Mouse (Mus musculus): Measurements from ENCODE around the gene Sdf4.

The Sdf4 gene

GRCm38 (mm10) chr4:156013637-156014036 lies 21.0 kb downstream of the Sdf4 start, which contains the start of gene Tnfrsf4:
TSS of gene Tnfrsf4 (plus strand) at chr4:156013843.
- no peak for DNase-seq

GRCm38 (mm10) chr4:156014436-156014835 lies 21.8 kb downstream of the Sdf4 start:
- DNase-seq: no peak

DNA sequence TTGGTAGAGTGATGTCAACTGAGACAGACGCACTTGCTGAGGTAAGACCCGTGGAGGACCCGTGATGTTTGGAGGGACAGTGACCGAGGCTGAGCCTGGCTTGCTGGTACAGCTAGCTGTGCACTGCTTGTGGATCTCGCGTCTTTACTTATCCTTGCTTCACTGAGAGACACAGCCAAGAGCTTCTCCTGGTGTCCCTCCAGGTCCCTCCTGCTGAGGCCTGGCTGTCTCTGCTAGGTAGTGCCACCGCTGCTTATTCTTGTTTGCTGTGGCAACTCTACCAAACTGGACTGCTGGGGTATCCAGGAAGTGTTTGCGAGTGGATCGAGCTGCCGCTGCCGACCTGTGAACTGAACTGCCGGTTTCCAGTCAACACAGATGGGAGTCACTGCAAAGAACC lies 27.1 kb downstream of the Sdf4 start:
- no peak for DNase-seq

GRCm38 (mm10) chr4:156021381-156021780 lies 28.7 kb downstream of the Sdf4 start:
- DNase-seq: no peak

GRCm38 (mm10) chr4:156021942-156022419 lies 29.3 kb downstream of the Sdf4 start:
- no peak for DNase-seq

GRCm38 (mm10) chr4:156023520-156023919 lies 30.8 kb downstream of the Sdf4 start:
- DNase-seq: no peak

GRCm38 (mm10) chr4:156024184-156024583 lies 31.5 kb downstream of the Sdf4 start:
- no peak for DNase-seq

GRCm38 (mm10) chr4:156026013-156026412 lies 33.3 kb downstream of the Sdf4 start, which contains the start of gene Tnfrsf18:
TSS of gene Tnfrsf18 (plus strand) at chr4:156026164.
- peak; percentile 61 for DNase-seq

GRCm38 (mm10) chr4:156028580-156028979 lies 35.9 kb downstream of the Sdf4 start:
- DNase-seq: no peak

- no peak for DNase-seq
Measured at GRCm38 (mm10) chr4:156030651-156031118, 38.0 kb downstream of the Sdf4 start.

DNA sequence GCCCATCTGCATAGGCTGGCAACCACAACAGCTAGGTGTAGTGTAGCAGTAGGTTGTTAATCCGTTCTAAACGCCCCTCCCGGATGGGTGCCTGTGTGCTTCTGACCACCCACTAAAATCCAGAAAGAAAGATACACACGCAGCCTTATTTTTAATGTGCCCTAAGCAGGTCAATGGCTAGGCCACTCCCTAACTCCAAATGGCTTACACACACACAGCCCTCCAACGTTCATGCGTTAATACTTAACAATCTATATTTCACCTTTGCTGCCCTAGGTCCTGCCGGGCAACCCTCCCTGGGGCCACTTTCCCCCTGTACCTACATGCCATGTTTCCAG lies 38.6 kb downstream of the Sdf4 start:
- DNase-seq: no peak

DNA sequence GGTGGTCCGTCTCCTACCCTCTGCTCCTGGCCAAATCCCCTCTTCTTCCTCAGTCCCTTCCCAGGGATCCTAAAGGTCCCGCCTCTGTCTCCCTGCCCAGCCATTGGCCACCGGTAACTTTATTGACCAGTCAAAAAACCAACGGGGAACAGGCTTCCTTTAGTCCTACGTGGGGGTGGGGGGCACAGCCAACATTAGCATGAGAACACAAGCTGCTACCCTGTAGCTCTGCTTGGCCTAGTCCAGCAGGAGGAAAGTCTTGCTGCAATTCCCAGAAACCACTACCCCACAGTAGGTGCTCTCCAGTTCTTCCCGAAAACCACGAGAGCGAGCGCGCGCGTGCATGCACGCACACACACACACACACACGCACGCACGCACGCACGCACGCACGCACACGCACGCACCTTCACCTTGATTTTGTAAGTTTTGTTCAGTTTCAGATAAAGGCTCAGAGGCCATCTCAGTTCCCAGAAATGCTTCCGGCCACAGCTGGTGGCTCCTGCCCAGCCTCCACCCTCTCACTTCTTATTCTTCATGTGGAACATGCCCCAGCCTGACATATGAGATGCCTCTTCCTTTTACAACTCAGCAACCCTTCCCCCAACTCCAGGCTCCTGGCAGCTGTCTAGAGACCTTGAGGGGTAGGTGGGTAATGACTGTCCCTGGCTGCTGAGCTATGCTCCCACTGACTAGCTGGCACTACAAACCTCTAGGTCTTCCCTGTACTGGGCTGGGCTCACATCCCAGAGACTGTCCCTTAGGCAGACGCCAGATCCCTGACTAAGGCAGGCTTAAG lies 39.1 kb downstream of the Sdf4 start:
- DNase-seq: peak; percentile 78

DNA sequence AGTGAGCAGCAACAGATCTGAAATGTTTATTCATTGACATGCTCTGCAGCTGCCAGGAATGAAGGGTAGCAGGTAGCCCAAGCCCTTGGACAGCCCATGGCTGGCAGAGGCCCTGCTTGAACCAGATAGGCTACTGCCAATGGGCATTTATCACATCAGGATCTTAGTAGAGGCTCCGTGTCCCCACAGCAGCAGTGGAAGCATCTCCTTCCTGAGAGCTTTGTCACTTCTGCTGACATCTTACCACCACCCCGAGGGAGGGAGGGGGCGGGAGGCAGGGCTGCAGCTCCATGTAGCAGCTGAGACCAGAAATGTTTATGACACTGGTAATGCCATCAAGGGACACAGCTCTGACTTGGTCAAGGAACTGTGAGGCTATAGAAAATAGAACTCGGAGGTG lies 40.2 kb downstream of the Sdf4 start:
- DNase-seq: no peak

DNA sequence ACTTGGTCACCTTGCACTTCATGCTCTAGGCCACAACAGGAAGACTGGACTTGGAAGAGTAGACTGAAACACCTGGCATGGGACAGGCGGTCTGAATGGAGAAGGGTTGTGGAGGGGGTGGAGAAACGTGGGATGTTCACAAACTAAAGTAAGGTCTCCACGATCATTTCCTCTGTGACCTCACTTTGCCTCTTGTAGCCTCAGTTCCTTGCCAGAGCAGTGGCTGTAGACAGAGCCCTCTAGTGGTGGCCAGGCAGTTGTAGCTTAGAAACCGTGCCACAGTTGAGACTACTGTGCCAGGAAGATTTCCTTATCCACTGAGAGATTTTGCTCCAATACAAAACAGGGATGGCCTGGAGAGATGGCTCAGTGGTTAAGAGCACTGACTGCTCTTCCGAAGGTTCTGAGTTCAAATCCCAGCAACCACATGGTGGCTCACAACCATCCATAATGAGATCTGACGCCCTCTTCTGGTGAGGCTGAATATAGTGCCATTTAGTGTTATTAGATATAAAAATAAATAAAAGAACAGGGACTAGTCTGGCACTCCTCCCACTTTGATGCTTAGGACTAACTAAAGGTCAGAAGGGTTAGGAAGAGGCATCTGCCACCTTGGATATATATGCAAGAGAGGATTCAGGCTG lies 40.9 kb downstream of the Sdf4 start:
- peak; percentile 55 for DNase-seq

- DNase-seq: no peak
Measured at GRCm38 (mm10) chr4:156034301-156034700, 41.6 kb downstream of the Sdf4 start.

- no peak for DNase-seq
Measured at GRCm38 (mm10) chr4:156034901-156035300, 42.2 kb downstream of the Sdf4 start.

DNA sequence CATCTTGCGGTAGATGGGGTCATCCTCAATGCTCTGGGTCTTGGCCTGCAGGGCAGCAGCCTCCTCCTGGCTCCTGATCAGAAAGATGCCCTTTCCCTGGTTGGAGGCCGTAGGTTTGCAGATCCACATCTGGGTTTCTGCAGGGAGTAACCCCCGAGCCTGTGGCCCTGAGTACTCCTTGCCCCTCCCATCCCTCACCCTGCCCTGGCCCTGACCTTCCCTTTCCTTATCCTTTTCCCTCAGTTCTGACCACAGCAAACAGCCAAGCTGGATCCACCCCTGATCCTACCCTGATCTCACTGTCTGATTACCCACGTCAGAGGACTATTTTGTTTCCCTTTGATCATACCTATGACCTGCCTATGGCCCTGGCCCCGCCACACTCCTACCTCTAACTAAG lies 52.1 kb downstream of the Sdf4 start:
- no peak for DNase-seq

DNA sequence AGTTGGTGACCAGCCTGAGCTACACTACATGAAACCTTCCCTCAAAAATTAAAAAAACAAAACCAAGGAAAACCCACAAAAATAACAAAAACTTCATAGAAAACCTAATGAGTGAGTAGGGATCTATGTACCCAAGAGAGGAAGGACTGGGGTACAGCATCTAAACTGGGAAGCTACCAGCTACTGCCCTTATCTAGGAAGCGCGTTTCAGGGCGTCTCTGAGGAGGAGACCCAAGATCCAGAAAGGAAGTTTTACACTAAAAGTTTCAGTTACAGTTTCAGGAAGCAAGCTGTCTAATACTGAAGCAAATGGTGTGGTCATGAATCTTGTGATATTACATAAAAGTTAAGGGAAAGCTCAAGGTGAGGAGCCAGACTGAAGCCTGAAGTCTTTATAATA lies 57.1 kb downstream of the Sdf4 start:
- DNase-seq: no peak

DNA sequence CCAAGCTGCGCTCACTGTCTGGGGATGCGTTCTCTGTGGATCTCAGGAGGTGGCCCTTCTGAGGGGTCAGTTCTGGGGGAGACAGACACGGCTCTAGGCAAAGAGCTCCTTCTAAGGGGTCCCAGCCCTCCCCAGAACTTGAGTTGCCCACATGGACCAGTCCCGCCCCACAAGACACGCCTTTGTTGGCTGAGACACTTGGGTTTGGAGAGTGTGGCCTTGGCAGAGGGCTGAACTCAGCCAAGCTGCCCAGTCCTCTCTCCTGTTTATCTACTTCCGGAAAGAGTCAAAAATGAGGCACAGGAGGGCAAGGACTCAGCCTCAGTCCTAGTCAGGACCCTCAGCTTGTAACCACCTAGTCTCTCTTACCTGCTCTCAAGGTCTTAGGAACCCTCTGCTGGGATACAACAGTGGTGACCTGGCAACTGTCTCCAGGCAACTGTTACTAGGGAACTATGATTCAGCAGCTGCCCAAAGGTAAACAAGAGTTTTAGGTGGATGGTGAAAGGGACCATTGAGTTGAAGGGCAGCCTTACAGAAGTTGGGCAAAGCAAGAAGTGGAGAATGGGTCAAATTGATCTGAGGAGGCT lies 57.8 kb downstream of the Sdf4 start:
- DNase-seq: no peak

GRCm38 (mm10) chr4:156053113-156053512 lies 60.4 kb downstream of the Sdf4 start:
- DNase-seq: no peak

GRCm38 (mm10) chr4:156054130-156054529 lies 61.5 kb downstream of the Sdf4 start:
- DNase-seq: no peak

DNA sequence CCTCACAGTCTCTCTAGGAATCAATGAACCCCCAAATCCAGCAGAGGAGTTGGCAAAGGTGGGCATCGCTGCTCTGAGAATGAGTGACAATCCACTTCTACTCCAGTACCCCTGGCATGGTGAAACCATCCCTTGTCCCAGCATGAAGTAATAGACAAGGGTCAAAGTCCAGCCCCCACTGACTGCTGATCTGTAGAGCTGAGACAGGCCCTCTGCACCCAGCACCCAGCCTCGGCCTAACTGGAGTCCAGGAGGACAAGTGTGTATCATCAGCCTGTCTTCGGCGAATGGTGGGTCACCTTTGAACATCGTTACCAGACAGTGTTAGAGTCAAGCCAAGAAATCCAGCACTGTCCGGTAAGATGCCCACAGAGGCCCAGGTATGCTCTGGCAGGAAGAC lies 61.9 kb downstream of the Sdf4 start:
- DNase-seq: no peak

DNA sequence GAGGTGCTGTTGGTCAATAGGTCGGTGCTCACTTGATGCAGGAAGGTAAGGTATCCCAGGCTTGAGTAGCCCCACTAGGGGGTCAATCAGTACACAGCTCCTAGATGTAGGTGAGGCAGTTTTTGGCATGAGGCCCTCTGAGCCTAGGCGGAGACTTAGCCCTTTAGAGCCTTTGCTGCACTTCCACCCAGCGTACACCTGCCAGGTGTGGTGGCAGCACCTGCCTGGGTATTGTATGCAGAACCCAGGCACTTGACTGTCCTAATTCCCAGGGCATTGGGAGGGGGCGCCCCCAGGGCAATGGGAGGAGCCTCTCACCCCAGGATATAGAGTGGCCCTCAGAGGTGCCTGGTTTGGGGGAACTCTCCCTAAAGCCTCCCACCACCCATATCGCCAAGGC lies 62.5 kb downstream of the Sdf4 start:
- DNase-seq: no peak

DNA sequence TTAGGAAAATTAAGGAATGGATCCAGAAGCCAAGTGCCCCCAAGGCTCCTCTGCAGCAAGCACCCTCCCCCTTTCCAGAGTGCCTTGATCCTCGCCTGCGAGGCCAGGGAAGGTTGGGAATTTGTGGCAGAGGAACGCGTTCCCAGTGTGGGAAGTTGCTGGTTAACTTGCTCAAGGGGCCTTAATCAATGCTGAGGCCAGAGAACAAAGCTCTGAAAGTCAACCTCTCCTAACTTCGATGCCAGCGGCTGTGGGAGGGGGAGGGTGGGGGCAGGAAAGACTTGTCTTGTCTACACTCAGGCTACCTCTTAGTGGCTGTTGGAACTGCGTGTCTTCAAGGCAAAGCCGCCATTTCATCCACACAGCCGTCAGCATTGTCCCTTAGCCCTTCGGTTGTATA lies 65.0 kb downstream of the Sdf4 start:
- DNase-seq: no peak
